Mouse (Mus musculus): ENCODE data around the gene Ly6g6d. TPM values are rescaled to one million over a fixed set of nuclear protein-coding genes. Genes with fewer than 3 reads are reported as not detected.

The Ly6g6d gene
- polyA plus RNA-seq, 1 experiment from 2014 or later, result 0.76 TPM

GRCm38 (mm10) chr17:35068213-35068914 is 9.5 kb downstream of the Ly6g6d start:
- no peak overlapping the region for H3K4me2 ChIP-seq (ENCODE audit: low read length)
- H3K9ac ChIP-seq (ENCODE audit: low read length), result no peak overlapping the region
- DNase-seq (ENCODE audit: low spot score), result no peak
- H3K27ac ChIP-seq (ENCODE audit: low read depth, low read length), result no peak overlapping the region
- WGBS, result 87% methylated on average over 17 of the region's 17 CpGs
- H3K36me3 ChIP-seq (ENCODE audit: control insufficient read depth, insufficient read depth, low read length), result 0 out of 2 replicates have a peak, but pooled peaks cover 1% of the 10 kb centered on the region
- no peak for ATAC-seq
- H3K27me3 ChIP-seq (replicated peaks; ENCODE audit: control insufficient read depth, insufficient read depth, low read length), result peaks cover 32% of the 10 kb centered on the region
- peaks cover 7% of the 10 kb centered on the region for H3K4me1 ChIP-seq (ENCODE audit: control insufficient read depth, insufficient read depth, low read length)
- no peaks in the 10 kb centered on the region for H3K9me3 ChIP-seq (replicated peaks; ENCODE audit: control insufficient read depth, low read length)
- H3K4me3 ChIP-seq (ENCODE audit: low read depth, low read length), result no peak overlapping the region

- H3K4me3 ChIP-seq (ENCODE audit: low read depth, low read length), result peak within 1 kb of the TSS; percentile 17
- H3K9me3 ChIP-seq (replicated peaks; ENCODE audit: control insufficient read depth, low read length), result no peaks in the 10 kb centered on the region
- no peak for DNase-seq (ENCODE audit: low spot score)
- H3K27me3 ChIP-seq (replicated peaks; ENCODE audit: control insufficient read depth, insufficient read depth, low read length), result peaks cover 32% of the 10 kb centered on the region
- ATAC-seq, result no peak
- WGBS, result 45% methylated on average over 10 of the region's 10 CpGs
- peak within 1 kb of the TSS; percentile 37 for H3K9ac ChIP-seq (ENCODE audit: low read length)
- no peak within 1 kb of the TSS for H3K27ac ChIP-seq (ENCODE audit: low read depth, low read length)
- peaks cover 7% of the 10 kb centered on the region for H3K4me1 ChIP-seq (ENCODE audit: control insufficient read depth, insufficient read depth, low read length)
- peak within 1 kb of the TSS; percentile 47 for H3K4me2 ChIP-seq (ENCODE audit: low read length)
- peaks cover 22% of the 10 kb centered on the region for H3K36me3 ChIP-seq (ENCODE audit: control insufficient read depth, insufficient read depth, low read length)
These were observed 11.8 kb downstream of the Ly6g6d start, which contains the start of gene Mpig6b for GRCm38 (mm10) chr17:35066084-35066483. Mpig6b (minus strand) TSS chr17:35066184.

GRCm38 (mm10) chr17:35064951-35065947 is 12.6 kb downstream of the Ly6g6d start, which contains the start of gene Ly6g6c:
Ly6g6c (plus strand) TSS chr17:35065388.
- H3K4me1 ChIP-seq (ENCODE audit: control insufficient read depth, insufficient read depth, low read length), result peaks cover 14% of the 10 kb centered on the region
- WGBS, result 2% methylated on average over 48 of the region's 48 CpGs
- no peak for DNase-seq (ENCODE audit: low spot score)
- H3K27me3 ChIP-seq (replicated peaks; ENCODE audit: control insufficient read depth, insufficient read depth, low read length), result peaks cover 32% of the 10 kb centered on the region
- H3K4me3 ChIP-seq (ENCODE audit: low read depth, low read length), result peak within 1 kb of the TSS; percentile 17
- no peak within 1 kb of the TSS for H3K27ac ChIP-seq (ENCODE audit: low read depth, low read length)
- H3K36me3 ChIP-seq (ENCODE audit: control insufficient read depth, insufficient read depth, low read length), result peaks cover 28% of the 10 kb centered on the region
- 0 out of 2 replicates have a peak, but pooled peaks have one; percentile 45 for ATAC-seq
- peak within 1 kb of the TSS; percentile 37 for H3K9ac ChIP-seq (ENCODE audit: low read length)
- H3K9me3 ChIP-seq (replicated peaks; ENCODE audit: control insufficient read depth, low read length), result no peaks in the 10 kb centered on the region
- peak within 1 kb of the TSS; percentile 47 for H3K4me2 ChIP-seq (ENCODE audit: low read length)

DNA sequence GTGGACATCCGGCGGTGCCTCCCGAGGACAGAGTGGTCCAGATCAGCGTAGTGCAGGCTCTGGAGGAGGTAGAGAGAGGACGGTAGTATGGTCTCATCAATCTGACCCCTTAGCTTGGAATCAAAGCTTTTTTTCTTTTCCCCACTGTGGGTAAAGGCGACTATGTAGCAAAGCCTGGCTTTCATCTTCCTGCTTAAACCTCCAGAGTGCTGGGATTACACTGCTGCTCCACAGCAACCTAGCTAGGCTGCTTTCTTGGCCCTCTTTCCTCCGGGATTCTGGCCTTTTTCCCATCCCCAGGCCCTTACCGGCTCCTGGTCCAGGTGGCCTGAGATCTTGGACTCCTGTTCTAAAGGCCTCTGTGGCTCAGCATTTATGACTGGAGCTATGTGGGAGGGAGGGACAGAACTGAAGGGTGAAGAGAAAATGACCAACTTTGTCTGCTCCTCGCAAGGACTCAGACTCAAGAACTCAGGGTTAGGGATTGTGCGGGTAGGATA is 13.4 kb downstream of the Ly6g6d start:
- Histone ChIP-seq H3K9me3 (replicated peaks; ENCODE audit: control insufficient read depth, low read length) (no peaks in the 10 kb centered on the region), H3K27me3 (replicated peaks; ENCODE audit: control insufficient read depth, insufficient read depth, low read length) (peaks cover 32% of the 10 kb centered on the region), H3K36me3 (ENCODE audit: control insufficient read depth, insufficient read depth, low read length) (peaks cover 28% of the 10 kb centered on the region), H3K4me1 (ENCODE audit: control insufficient read depth, insufficient read depth, low read length) (peaks cover 17% of the 10 kb centered on the region), H3K4me3 (ENCODE audit: low read depth, low read length) (0 out of 2 replicates have a peak overlapping the region, but pooled peaks have one; percentile 17), H3K9ac (ENCODE audit: low read length) (no peak overlapping the region), H3K27ac (ENCODE audit: low read depth, low read length) (no peak overlapping the region), H3K4me2 (ENCODE audit: low read length) (no peak overlapping the region; the same call in 1 of the 2 replicates)
- 32% methylated on average over 10 of the region's 10 CpGs for WGBS
- no peak for ATAC-seq
- no peak for DNase-seq (ENCODE audit: low spot score)

DNA sequence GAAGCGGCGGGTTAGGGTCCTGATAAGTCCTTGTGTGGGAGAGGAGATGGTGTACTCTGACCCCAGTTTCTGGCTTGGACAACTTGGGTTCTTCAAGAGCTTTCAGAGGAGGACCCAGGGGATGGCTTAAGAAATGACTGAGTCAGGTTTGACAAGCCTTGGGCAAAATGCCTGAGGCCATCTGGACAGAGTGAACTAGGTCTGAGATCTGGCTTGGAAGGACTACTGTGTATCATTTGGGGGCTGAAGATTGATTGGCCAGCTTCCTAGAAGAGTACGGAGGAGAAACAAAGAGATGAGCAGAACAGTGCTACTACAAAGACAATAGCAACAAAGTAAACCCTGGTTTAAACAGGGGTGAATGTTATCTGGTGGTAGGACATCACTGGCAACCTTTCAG is 14.4 kb downstream of the Ly6g6d start:
- ATAC-seq, result no peak
- peaks cover 32% of the 10 kb centered on the region for H3K27me3 ChIP-seq (replicated peaks; ENCODE audit: control insufficient read depth, insufficient read depth, low read length)
- DNase-seq (ENCODE audit: low spot score), result no peak
- H3K4me3 ChIP-seq (ENCODE audit: low read depth, low read length), result no peak overlapping the region
- peaks cover 20% of the 10 kb centered on the region for H3K4me1 ChIP-seq (ENCODE audit: control insufficient read depth, insufficient read depth, low read length)
- peaks cover 29% of the 10 kb centered on the region for H3K36me3 ChIP-seq (ENCODE audit: control insufficient read depth, insufficient read depth, low read length)
- H3K27ac ChIP-seq (ENCODE audit: low read depth, low read length), result no peak overlapping the region
- H3K4me2 ChIP-seq (ENCODE audit: low read length), result no peak overlapping the region
- no peaks in the 10 kb centered on the region for H3K9me3 ChIP-seq (replicated peaks; ENCODE audit: control insufficient read depth, low read length)
- 93% methylated on average over 3 of the region's 3 CpGs for WGBS
- H3K9ac ChIP-seq (ENCODE audit: low read length), result no peak overlapping the region

- 84% methylated on average over 8 of the region's 8 CpGs for WGBS
These were observed 16.6 kb downstream of the Ly6g6d start for GRCm38 (mm10) chr17:35061299-35061698.

GRCm38 (mm10) chr17:35060737-35061297 is 17.0 kb downstream of the Ly6g6d start:
- DNase-seq (ENCODE audit: low spot score) (no peak), ATAC-seq (no peak)
- Histone ChIP-seq H3K27ac (ENCODE audit: low read depth, low read length) (no peak overlapping the region), H3K9ac (ENCODE audit: low read length) (peak overlapping the region; percentile 89; the same call in 1 of the 2 replicates), H3K4me1 (ENCODE audit: control insufficient read depth, insufficient read depth, low read length) (peaks cover 20% of the 10 kb centered on the region), H3K4me2 (ENCODE audit: low read length) (peak overlapping the region; percentile 94), H3K36me3 (ENCODE audit: control insufficient read depth, insufficient read depth, low read length) (peaks cover 51% of the 10 kb centered on the region), H3K27me3 (replicated peaks; ENCODE audit: control insufficient read depth, insufficient read depth, low read length) (peaks cover 19% of the 10 kb centered on the region), H3K4me3 (ENCODE audit: low read depth, low read length) (peak overlapping the region; percentile 70), H3K9me3 (replicated peaks; ENCODE audit: control insufficient read depth, low read length) (no peaks in the 10 kb centered on the region)
- 60% methylated on average over 22 of the region's 22 CpGs for WGBS

More at GRCm38 (mm10) chr17:35061299-35061698, 16.6 kb downstream of the Ly6g6d start:
- H3K9ac ChIP-seq (ENCODE audit: low read length), result no peak overlapping the region
- no peak overlapping the region for H3K27ac ChIP-seq (ENCODE audit: low read depth, low read length)
- H3K4me1 ChIP-seq (ENCODE audit: control insufficient read depth, insufficient read depth, low read length), result peaks cover 20% of the 10 kb centered on the region
- H3K4me3 ChIP-seq (ENCODE audit: low read depth, low read length), result no peak overlapping the region
- H3K9me3 ChIP-seq (replicated peaks; ENCODE audit: control insufficient read depth, low read length), result no peaks in the 10 kb centered on the region
- DNase-seq (ENCODE audit: low spot score), result no peak
- no peak for ATAC-seq
- peaks cover 46% of the 10 kb centered on the region for H3K36me3 ChIP-seq (ENCODE audit: control insufficient read depth, insufficient read depth, low read length)
- H3K27me3 ChIP-seq (replicated peaks; ENCODE audit: control insufficient read depth, insufficient read depth, low read length), result peaks cover 24% of the 10 kb centered on the region
- H3K4me2 ChIP-seq (ENCODE audit: low read length), result no peak overlapping the region; the same call in 1 of the 2 replicates

- Histone ChIP-seq H3K4me3 (ENCODE audit: low read depth, low read length) (peak overlapping the region; percentile 70), H3K27me3 (replicated peaks; ENCODE audit: control insufficient read depth, insufficient read depth, low read length) (peaks cover 12% of the 10 kb centered on the region), H3K4me2 (ENCODE audit: low read length) (peak overlapping the region; percentile 94), H3K9me3 (replicated peaks; ENCODE audit: control insufficient read depth, low read length) (no peaks in the 10 kb centered on the region), H3K4me1 (ENCODE audit: control insufficient read depth, insufficient read depth, low read length) (peaks cover 15% of the 10 kb centered on the region), H3K36me3 (ENCODE audit: control insufficient read depth, insufficient read depth, low read length) (peaks cover 59% of the 10 kb centered on the region), H3K9ac (ENCODE audit: low read length) (peak overlapping the region; percentile 89), H3K27ac (ENCODE audit: low read depth, low read length) (peak overlapping the region; percentile 93; the same call in 1 of the 2 replicates)
- DNase-seq (ENCODE audit: low spot score) (no peak), ATAC-seq (peak; percentile 1; the same call in 1 of the 2 replicates)
- 20% methylated on average over 14 of the region's 14 CpGs for WGBS
These were observed 17.8 kb downstream of the Ly6g6d start for GRCm38 (mm10) chr17:35060071-35060470.

Data from forebrain, embryonic 14.5 days (tissue).